Mouse (Mus musculus) layer of hippocampus, adult 8-10 months (tissue): ENCODE results near the gene Zbtb4. TPM values are rescaled to one million over a fixed set of nuclear protein-coding genes. Genes with fewer than 3 reads are reported as not detected.

ENCODE experiments used
- total RNA-seq, 4 experiments: library from RNA; stranded (reverse); gene quantifications; 2 replicates each; pipeline ENCODE4 v1.2.4; 2022

Zbtb4 gene
- total RNA-seq, 4 experiments from 2014 or later = 121 to 145 (median 129) TPM

Other genes starting within 250 kb of the Zbtb4 start
- gene Dnah2, start 216.8 kb upstream of the Zbtb4 start, total RNA-seq = 1 to 10 TPM; 3.1 to 6.3 (median 5.0) TPM
- 100 to 1,000 TPM; 115 to 132 (median 124) TPM for gene Efnb3, start 205.7 kb upstream of the Zbtb4 start, total RNA-seq
- 10 to 100 TPM; 12.2 to 17.8 (median 12.3) TPM for gene Wrap53, start 185.7 kb upstream of the Zbtb4 start, total RNA-seq
- gene Trp53, start 185.6 kb upstream of the Zbtb4 start, total RNA-seq = 10 to 100 TPM; 27.7 to 36.7 (median 33.7) TPM
- 100 to 1,000 TPM; 386 to 493 (median 443) TPM for gene Atp1b2, start 160.0 kb upstream of the Zbtb4 start, total RNA-seq
- under 1 TPM in 2 of 4 experiments, not detected in 2; 0.59 to 0.92 TPM for gene Shbg, start 148.0 kb upstream of the Zbtb4 start, total RNA-seq
- gene Sat2, start 143.9 kb upstream of the Zbtb4 start, total RNA-seq = 10 to 100 TPM; 13.3 to 19.2 (median 14.8) TPM
- 100 to 1,000 TPM; 132 to 154 (median 139) TPM for gene Fxr2, start 132.9 kb upstream of the Zbtb4 start, total RNA-seq
- not detected for gene Sox15, start 110.6 kb upstream of the Zbtb4 start, total RNA-seq
- 10 to 100 TPM; 51.3 to 60.6 (median 56.8) TPM for gene Mpdu1, start 103.3 kb upstream of the Zbtb4 start, total RNA-seq
- gene Cd68, start 99.8 kb upstream of the Zbtb4 start, total RNA-seq = 100 to 1,000 TPM in 1 of 4 experiments, 10 to 100 TPM in 3; 10.8 to 113 (median 55.2) TPM
- 100 to 1,000 TPM; 319 to 328 (median 325) TPM for gene Eif4a1, start 93.5 kb upstream of the Zbtb4 start, total RNA-seq
- 100 to 1,000 TPM in 3 of 4 experiments, 10 to 100 TPM in 1; 82.9 to 123 (median 105) TPM for gene Senp3, start 83.8 kb upstream of the Zbtb4 start, total RNA-seq
- gene Tnfsf13, start 80.1 kb upstream of the Zbtb4 start, total RNA-seq = 1 to 10 TPM; 2.9 to 3.8 (median 3.2) TPM
- 10 to 100 TPM in 3 of 4 experiments, 1 to 10 TPM in 1; 9.5 to 17.3 (median 14.4) TPM for gene Tnfsf12, start 70.1 kb upstream of the Zbtb4 start, total RNA-seq
- gene Tnfsfm13, start 69.8 kb upstream of the Zbtb4 start, total RNA-seq = 1 to 10 TPM in 3 of 4 experiments, under 1 TPM in 1; 0.83 to 2.2 (median 1.3) TPM
- gene Polr2a, start 7.3 kb upstream of the Zbtb4 start, total RNA-seq = 10 to 100 TPM; 53.8 to 60.8 (median 59.1) TPM
- not detected for gene Slc35g3, start 3.9 kb upstream of the Zbtb4 start, total RNA-seq
- 1 to 10 TPM in 3 of 4 experiments, under 1 TPM in 1; 0.49 to 2.2 (median 1.1) TPM for gene Chrnb1, start 30.0 kb downstream of the Zbtb4 start, total RNA-seq
- gene Fgf11, start 35.9 kb downstream of the Zbtb4 start, total RNA-seq = 10 to 100 TPM; 26.1 to 36.5 (median 30.6) TPM
- gene Tmem102, start 39.7 kb downstream of the Zbtb4 start, total RNA-seq = under 1 TPM in 2 of 4 experiments, not detected in 2; 0.17 to 0.47 TPM
- gene Gm39566, start 49.4 kb downstream of the Zbtb4 start, total RNA-seq = not detected
- gene Spem2, start 52.6 kb downstream of the Zbtb4 start, total RNA-seq = not detected
- under 1 TPM in 2 of 4 experiments, not detected in 2; 0.31 to 0.75 TPM for gene Spem1, start 56.3 kb downstream of the Zbtb4 start, total RNA-seq
- gene Nlgn2, start 71.9 kb downstream of the Zbtb4 start, total RNA-seq = 100 to 1,000 TPM; 189 to 200 (median 199) TPM
- gene Tmem256, start 72.6 kb downstream of the Zbtb4 start, total RNA-seq = 100 to 1,000 TPM; 113 to 131 (median 121) TPM
- gene Plscr3, start 80.5 kb downstream of the Zbtb4 start, total RNA-seq = 10 to 100 TPM; 17.1 to 21.8 (median 20.0) TPM
- not detected for gene Tnk1, start 92.8 kb downstream of the Zbtb4 start, total RNA-seq
- not detected for gene Tmem95, start 112.1 kb downstream of the Zbtb4 start, total RNA-seq
- gene Kctd11, start 115.5 kb downstream of the Zbtb4 start, total RNA-seq = 1 to 10 TPM; 1.4 to 2.8 (median 1.6) TPM
- under 1 TPM in 2 of 4 experiments, not detected in 2; 0.14 to 0.34 TPM for gene Acap1, start 129.6 kb downstream of the Zbtb4 start, total RNA-seq
- gene 2810408A11Rik, start 135.1 kb downstream of the Zbtb4 start, total RNA-seq = under 1 TPM in 2 of 4 experiments, not detected in 2; 0.64 to 0.72 TPM
- 100 to 1,000 TPM in 3 of 4 experiments, 10 to 100 TPM in 1; 92.4 to 126 (median 112) TPM for gene Neurl4, start 135.2 kb downstream of the Zbtb4 start, total RNA-seq
- gene Gps2, start 148.0 kb downstream of the Zbtb4 start, total RNA-seq = 10 to 100 TPM; 28.2 to 44.5 (median 38.4) TPM
- 100 to 1,000 TPM; 395 to 425 (median 420) TPM for gene Eif5a, start 156.0 kb downstream of the Zbtb4 start, total RNA-seq
- gene Ybx2, start 169.9 kb downstream of the Zbtb4 start, total RNA-seq = 10 to 100 TPM; 10.6 to 18.7 (median 13.9) TPM
- 1 to 10 TPM; 3.0 to 4.6 (median 3.8) TPM for gene Slc2a4, start 182.3 kb downstream of the Zbtb4 start, total RNA-seq
- gene Cldn7, start 198.9 kb downstream of the Zbtb4 start, total RNA-seq = not detected
- 100 to 1,000 TPM; 108 to 123 (median 119) TPM for gene Ctdnep1, start 215.2 kb downstream of the Zbtb4 start, total RNA-seq
- gene Elp5, start 216.6 kb downstream of the Zbtb4 start, total RNA-seq = 10 to 100 TPM; 69.7 to 96.0 (median 77.7) TPM
- gene Gabarap, start 225.2 kb downstream of the Zbtb4 start, total RNA-seq = 100 to 1,000 TPM; 232 to 255 (median 246) TPM
- 10 to 100 TPM; 45.2 to 59.7 (median 49.7) TPM for gene Phf23, start 229.9 kb downstream of the Zbtb4 start, total RNA-seq
- 10 to 100 TPM; 35.4 to 54.0 (median 41.6) TPM for gene Dvl2, start 234.7 kb downstream of the Zbtb4 start, total RNA-seq
- gene Acadvl, start 249.5 kb downstream of the Zbtb4 start, total RNA-seq = 10 to 100 TPM; 60.3 to 69.1 (median 64.8) TPM